Mouse (Mus musculus) retina, postnatal 1 day (tissue): Measurements from ENCODE around the gene Lcmt2.
A peak's percentile ranks its signal among the peaks of the same experiment; 100 is the strongest.
"Not testable (repeated sequence)": the region's sequence is repeated elsewhere in the genome, so short reads cannot be mapped to it uniquely, and the experiment has no call there.

Experiments
- DNase-seq: peaks from one replicate; pipeline ENCODE4 v3.0.0-alpha.2; 2012

The Lcmt2 gene

GRCm38 (mm10) chr2:121140018-121140882, at the start of gene Lcmt2, which contains the start of gene Adal:
Gene Lcmt2, minus strand, starts transcription at chr2:121140653.
Gene Adal, plus strand, starts transcription at chr2:121140428.
- DNase-seq: peak; percentile 96

GRCm38 (mm10) chr2:121188530-121188929, 48.1 kb upstream of the Lcmt2 start:
- DNase-seq: peak; percentile 3

- DNase-seq: no peak
These were observed 43.7 kb upstream of the Lcmt2 start for GRCm38 (mm10) chr2:121184142-121184541.

GRCm38 (mm10) chr2:121183431-121183830, 43.0 kb upstream of the Lcmt2 start:
- no peak for DNase-seq

DNA sequence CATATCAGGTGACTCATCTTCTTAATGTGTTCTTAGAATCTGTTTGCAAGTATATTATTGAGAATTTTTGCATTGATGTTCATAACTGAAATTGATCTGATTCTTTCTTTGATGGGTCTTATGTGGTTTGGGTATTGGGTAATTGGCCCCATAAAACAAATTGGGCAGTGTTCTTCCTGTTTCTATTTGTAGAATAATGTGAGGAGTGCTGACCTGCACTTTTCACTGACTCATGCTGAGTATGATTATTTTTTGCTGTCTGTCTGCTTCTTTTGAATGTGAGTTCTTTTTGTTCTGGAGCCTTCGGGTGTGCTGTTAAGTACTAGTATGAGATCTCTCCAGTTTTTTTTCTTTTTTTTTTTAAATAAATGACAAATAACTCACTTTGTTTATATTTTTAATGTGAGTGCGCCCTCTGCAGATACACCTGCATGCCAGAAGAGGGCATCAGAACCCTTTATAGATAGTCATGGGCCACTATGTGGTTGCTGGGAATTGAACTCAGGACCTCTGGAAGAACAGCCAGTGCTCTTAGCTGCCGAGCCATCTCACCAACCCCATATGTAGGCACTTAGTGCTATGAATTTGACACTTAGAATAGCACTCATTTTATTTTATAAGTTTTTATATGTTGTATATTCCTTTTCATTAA, 38.5 kb upstream of the Lcmt2 start:
- no peak for DNase-seq

- DNase-seq: peak; percentile 95
These were observed 30.7 kb upstream of the Lcmt2 start, which contains the start of gene Zscan29 for GRCm38 (mm10) chr2:121170980-121171742. Gene Zscan29, minus strand, starts transcription at chr2:121171125.

- no peak for DNase-seq
These were observed 30.1 kb upstream of the Lcmt2 start, which contains the start of gene Tubgcp4 for GRCm38 (mm10) chr2:121170481-121170971. Gene Tubgcp4, plus strand, starts transcription at chr2:121170654.

DNA sequence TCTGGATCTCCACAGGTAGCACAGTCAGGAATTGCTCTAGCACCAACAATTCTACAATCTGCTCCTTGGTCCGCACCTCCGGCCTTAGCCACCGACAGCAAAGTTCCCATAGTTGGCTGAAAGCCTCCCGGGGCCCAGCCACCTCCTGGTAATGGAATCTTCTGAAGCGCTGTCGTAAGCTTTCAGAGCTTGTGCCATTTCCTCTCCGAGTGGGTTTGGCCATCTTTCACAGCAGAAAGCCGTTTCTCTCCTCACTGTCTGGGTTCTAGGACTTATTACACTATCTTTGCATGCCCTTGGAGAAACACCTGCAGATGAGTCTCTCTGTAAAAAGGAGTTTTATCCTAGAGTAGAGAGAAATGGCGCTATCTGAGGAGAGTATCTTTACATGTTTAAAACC, 29.4 kb upstream of the Lcmt2 start:
- peak; percentile 15 for DNase-seq

DNA sequence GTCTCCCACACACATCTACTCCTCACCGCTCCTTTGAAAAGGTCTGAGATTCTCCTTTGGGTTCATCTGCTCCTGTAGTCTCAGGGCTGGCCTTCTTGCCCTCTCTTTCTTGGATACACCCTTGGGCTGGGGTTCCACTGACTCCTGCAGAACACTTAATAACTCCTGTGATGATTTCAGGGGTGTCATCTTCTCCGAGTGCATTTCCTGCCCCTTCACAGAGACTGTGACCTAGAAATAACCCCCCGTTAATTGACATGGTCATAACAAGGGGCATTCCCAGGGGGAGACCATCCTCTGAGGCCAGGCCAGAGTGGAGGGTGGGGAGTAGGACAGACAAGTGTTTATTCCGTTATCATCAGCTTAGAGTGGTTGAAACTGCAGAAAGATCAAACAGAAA, 28.7 kb upstream of the Lcmt2 start:
- peak; percentile 5 for DNase-seq

GRCm38 (mm10) chr2:121153100-121153499, 12.6 kb upstream of the Lcmt2 start:
- DNase-seq: no peak

DNA sequence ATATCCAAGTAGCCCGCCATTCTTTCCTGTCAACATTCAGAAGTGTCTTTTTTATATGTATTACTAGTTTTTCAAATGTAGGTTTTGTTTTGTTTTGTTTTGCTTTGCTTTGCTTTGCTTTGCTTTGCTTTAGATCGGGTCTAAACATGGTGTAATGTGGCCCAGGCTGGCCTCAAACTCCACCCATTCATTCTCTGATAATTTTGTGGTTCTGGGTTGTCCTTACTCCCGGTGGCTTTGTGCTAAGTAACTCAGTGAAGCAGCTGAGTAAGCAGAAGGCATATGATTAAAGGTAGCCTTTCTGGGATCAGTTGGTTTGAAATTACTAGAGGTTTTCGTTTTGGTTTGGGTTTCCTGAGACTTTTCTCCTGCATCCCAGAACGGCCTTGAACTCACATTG, 9.2 kb upstream of the Lcmt2 start:
- DNase-seq: no peak

GRCm38 (mm10) chr2:121142415-121142814, 2.0 kb upstream of the Lcmt2 start:
- no peak for DNase-seq

DNA sequence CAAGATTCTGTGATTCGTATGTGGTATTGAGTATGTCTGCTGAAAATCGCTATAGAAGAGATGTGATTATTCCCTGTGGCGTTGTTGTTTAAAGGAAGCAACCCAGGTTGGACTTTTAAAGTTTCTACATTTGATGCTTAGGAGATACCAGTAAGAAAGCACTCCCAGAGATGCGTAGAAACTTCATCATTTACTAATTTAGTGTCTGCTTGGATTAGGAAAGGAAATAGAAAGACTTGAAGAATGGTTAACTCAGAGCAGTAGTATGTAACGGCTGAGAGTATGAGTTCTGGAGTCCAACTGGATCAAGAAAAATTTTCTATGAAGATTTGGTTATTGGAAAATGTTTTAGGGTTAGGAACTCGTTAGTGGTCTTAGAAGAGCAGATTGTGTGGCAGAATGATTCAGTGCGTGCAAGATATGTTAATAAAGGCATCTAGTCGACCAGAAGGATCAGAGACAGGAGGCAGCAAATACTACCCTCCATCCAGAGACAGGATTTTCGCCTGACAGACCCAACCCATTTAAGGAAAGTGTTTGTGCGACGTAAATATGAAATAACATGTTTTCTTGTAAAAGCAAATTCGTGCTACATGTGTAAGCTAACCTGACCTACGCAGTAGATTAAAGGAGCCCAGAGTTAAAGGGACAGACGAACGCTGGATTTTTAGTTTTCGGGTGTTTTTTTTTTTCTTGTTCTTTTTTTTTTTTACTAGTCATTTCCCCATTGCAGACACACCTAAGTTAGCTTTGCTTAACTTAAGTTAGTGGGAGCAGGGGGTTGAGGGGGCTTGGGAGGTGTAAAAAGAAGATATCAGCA, 973 bp upstream of the Lcmt2 start:
- DNase-seq: peak; percentile 1

DNA sequence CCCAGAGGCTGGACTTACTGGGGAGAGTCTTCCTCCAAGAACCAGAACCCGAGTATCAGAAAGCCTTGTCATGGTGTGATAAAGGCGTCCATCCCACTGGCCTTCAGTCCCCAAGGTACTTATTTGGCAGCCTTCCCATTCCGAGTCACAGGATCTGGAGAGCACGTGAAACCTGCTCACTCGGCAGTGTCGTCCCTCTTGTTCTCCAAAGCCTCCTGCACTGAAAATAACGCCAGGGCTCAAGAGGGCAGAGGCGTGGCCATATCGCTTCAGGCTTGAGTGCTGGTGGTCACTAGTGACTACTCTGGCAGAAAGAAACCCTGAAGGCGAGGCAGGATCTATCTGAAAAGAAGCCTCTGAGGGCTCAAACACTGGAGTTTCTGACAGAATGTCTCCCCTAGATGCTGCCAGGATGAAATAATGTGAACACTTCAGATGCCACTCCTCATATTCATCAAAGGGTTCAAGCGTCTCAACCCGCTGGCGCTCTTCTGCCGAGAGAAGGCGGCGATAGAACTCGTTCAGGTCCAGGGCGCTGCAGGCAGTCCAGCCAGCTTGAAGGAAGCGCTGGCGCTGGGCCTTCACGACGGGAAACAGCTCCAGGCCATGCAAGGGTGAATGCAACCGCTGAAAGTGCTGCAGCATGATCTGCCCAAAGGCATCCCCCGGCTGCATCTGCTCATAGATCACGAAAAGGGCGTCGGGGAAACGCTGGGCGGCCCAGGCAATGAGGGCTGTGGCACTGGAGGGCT, 1.0 kb downstream of the Lcmt2 start:
- peak; percentile 86 for DNase-seq

DNA sequence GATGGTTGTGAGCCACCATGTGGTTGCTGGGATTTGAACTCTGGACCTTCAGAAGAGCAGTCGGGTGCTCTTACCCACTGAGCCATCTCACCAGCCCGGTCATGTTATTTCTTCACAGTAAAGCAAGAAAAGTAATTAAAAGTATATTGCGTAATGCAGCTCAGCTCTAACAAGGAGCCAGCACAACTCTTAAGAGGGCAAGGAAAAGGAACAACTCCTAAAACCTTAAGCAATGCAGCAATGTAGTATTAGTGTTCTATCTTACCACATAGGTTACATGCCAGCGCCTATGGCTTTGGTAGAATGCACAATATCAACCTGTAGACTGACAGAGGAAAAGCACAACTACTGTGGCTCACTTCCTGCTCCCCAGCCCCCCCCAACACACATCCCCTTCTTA, 3.1 kb downstream of the Lcmt2 start:
- no peak for DNase-seq

GRCm38 (mm10) chr2:121132822-121133221, 7.6 kb downstream of the Lcmt2 start:
- no peak for DNase-seq

GRCm38 (mm10) chr2:121128865-121129620, 11.4 kb downstream of the Lcmt2 start:
- DNase-seq: no peak

GRCm38 (mm10) chr2:121127536-121127935, 12.9 kb downstream of the Lcmt2 start:
- no peak for DNase-seq

DNA sequence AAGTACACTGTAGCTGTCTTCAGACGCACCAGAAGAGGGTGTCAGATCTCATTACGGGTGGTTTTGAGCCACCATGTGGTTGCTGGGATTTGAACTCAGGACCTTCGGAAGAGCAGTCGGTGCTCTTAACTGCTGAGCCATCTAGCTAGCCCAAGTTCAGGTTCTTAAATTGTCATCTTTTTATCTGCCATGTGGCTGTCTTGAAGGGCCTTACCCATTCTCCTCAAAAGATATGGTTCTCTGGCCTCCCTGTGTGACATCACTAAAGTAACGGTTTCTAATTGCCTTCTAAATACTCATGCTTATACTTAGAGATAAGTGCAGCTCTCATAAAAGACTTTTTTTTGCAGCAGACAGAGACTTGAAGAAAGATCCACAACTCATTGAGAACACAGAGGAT, 14.2 kb downstream of the Lcmt2 start:
- not testable (repeated sequence) for DNase-seq

DNA sequence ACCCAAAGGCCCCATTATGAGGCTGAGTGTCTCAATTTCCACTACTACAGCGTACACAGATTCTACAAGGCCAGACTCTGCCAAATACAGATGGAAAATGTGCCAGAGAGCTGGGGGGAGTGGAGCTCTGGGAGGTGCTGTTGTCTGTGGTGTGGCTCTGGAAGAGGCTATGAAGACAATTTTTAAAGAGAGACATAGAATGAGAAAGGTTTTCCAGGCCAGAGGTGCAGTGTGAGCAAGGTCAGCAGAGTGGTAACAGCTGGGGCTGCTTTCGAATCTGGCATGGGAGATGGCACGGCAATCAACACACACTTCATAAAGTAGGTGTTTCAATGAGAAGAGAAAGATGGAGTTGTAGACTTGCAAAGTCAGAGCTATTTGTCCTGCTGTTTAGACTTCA, 21.2 kb downstream of the Lcmt2 start:
- DNase-seq: no peak

GRCm38 (mm10) chr2:121115418-121115817, 25.0 kb downstream of the Lcmt2 start:
- DNase-seq: no peak
